Mouse (Mus musculus): ENCODE results near the gene Mrpl38.
"Not testable (repeated sequence)": the region's sequence is repeated elsewhere in the genome, so short reads cannot be mapped to it uniquely, and the experiment has no call there.

The Mrpl38 gene

DNA sequence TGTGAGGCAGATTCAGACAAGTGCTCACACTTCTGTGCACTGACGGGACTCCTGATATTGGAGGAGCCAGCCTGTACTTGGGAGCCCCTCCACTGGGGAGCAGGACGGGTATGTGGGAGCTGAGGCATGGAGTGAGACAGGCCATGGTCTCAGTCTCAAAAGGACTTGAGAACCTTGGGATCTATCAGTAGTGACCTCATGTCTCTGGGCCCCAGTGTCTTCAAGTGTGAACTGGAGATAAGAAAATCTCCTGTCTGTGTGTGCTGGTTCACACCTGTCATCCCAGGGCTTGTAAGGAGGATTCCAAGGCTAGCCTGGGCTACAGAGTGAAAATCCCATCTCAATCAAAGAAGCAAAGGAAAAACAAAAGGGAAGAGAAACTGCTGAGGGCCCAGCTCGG, 4.8 kb upstream of the Mrpl38 start:
- no peak for DNase-seq (ENCODE audit: low read depth)

DNA sequence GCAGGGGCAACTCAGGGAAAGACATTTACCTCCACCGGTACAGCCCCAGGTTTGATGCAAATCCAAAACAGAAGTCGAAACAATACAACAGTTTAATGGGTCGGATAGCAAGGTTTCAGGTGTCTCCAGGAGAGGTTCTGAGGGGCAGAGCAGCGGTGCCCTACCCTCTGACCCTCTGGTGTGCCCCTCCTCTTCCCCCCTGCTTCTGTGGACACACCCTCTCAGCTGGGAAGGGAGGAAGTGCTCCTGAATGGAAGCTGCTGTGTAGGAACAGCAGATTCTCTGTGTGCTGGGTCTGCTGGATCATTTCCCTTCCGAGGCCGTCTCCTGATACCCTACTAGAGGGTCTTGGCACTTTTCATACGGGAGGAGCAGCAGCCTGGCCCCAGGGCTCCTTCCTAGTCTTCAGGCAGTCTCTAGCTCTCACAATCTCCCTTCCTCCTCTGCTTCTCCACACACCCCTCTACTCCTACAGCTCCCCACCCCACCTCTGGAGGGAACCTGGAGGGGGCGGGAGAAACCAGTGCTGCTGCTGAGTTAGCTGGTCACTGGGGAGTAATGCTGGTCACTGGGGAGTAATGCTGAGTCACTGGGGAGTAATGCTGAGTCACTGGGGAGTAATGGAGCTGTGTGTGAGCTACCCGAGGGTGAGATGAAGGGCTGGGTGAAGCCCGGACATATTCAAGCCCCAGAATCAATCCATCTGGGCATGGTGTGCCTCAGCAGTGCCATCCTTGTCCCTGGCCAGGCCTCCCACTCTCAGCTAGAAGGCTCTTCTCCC, 3.7 kb upstream of the Mrpl38 start:
- DNase-seq (ENCODE audit: low read depth), result no peak

DNA sequence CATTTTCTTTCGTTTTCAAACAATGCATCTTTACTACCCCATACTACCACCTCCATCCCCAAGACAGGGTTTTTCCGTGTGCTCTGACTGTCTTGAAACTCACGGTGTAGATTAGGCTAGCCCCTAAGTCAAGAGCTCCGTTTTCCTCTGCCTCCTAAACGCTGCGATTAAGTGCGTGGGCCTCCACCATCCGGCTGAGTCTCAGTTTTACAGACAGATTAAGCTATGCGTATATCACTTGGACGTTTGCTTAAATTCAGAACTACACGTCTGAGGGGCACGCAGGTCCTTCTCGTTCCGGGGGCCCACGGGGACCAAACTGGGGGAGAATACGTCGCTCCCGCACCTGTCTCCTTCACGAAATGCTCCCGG, 586 bp downstream of the Mrpl38 start:
- DNase-seq (ENCODE audit: low read depth), result peak; percentile 20

DNA sequence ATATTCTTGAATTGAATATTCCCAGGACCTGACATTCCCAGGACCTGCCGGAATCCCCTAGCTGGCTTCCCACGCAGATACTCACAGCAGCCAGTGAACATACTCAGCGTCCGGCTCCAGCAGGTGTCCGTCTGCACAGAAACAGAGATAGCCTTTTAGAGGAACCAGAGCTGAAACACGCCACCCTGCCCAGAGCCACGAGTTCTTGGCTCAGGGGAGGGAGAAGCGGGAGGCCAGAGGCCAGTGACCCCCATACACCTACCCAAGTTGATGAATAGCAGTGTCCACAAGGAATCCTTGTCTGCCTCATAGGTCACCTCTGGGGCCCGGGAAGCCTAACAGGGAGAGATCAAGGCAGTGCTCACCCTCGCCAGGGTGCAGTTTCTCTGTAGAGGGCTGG, 4.5 kb downstream of the Mrpl38 start:
- no peak for DNase-seq (ENCODE audit: low read depth)

DNA sequence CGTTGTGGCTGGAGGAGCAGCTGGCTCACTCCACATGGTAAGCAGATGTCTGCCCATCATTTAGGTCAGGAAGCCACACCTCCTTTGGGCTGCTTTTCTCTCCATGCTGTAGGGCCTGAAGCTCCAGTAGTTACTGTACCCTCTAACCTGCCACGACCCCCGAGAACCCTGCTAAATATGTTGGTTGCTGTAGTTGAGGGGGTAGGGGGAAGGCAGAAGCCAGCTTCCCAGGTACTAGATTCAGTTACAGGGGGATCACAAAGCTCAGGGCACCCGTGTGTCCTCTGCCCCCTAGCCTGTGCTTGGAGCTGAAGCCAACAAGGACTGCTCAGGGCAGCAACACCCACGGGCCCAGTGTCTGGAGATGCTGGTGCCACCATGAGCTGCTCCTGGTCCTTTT, 5.2 kb downstream of the Mrpl38 start:
- no peak for DNase-seq (ENCODE audit: low read depth)

DNA sequence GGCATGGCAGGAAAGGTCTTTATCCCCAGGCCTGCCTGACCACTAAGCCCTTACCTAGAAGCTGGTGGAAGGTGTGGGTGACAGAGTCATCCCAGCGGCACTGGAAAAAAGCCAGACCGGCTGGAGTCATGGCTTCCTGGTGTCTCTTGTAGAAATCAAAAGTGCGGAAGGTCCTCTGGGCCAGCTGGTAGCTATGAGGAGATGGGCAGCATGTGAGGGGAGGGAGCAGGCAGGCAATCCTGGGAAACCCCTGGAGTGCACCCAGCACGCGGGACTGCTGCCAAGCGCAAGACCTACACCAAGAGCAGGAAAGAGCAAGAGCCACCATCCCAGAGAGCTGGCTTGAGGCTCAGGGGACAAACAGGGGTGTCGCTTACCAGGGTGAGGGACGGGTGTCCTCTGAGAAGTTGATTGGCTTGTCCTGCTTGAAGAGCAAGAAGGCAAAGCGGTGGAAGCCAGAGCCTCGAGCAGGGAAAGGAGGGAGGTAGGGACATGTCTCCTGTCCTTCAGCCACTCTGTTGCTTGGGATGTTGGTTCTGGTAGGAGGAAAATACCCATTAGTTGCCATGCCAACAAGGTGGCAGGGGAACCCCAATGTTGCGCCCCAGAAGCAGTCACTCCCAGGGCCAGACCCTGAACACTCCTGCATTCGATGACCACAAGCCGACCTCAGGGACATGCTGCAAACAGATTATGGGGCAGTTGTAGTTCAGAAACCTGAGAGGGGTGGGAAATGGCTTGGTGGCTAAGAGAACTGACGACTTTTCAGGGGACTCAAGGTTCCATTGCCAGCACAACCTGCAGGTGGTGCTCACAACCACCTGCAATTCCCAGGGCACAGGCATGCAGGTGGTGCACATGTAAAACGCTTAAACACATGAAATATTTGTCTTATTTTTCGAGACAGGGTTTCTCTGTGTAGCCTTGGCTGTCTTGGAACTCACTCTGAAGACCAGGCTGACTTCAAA, 6.0 kb downstream of the Mrpl38 start:
- no peak for DNase-seq (ENCODE audit: low read depth)

DNA sequence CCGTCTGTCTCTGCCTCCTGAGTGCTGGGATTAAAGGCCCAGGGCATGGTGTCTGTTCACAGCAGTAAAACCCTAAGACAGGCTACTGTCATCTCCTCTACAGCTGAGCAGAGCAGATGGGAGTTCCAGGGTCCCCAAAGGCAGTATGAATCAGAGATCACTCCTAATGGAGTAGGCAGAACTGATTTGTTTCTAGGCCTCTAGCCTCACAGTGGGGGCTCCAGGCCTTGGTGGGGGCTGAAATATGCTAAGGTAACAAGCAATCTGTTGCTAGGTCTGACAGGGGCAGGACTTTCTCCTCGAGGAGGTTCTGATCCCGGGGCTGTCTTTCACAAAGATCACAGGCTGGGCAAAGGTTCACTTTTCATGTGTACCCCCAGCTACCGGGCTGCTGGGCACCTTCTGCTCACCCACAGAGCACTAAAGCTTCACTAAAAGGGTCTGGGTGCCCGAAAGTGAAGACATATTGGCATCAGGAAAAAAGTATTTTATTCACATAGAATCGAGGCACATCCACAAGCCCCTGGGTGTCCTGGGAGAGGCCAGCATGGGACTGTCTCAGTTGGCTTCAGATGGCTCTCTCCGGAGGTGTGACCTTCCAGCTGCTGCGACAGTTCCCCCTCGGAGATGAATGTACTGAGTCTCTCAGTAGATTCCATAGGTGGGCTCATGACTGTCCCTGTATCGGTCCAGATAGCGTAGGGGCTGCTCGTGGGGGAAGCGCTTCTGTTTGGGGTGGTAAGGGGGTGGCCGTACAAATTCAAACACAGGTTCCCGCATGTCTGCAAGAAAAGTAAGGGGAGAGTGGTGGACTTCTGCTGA, 7.1 kb downstream of the Mrpl38 start:
- DNase-seq (ENCODE audit: low read depth), result no peak

DNA sequence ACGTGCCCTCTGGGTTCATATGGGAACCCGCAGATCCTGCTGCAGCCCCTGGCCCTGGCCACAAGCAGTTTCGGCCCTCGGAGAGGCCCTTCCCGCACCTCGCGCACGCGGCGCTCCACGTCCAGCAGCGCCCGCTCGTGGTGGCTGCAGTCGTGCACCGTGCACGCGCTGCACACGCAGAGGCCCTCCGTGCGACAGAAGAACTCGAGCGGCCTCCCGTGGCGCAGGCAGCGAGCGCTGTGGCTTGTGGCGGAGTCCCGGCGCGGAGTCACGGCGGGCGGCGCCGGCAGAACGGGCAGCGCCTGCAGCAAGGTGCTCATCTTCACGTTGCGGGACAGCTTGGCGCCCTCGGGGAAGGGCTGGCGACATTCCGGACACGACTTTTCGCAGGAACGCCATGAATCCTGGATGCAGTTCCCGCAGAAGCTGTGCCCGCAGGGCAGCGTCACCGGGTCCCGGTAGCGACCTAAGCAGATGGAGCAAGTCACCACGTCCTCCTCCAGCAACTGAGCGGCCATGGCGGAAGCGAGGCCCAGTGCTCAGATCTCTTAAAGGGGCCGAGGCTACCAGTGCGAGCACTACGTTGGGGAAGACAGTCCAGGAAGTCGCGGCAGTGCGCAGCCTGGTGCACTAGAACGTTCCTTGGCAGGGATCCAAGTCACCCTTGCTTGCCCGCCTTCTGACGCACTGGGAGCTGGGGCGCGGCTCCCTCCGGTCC, 8.0 kb downstream of the Mrpl38 start, which contains the start of gene Trim65:
Gene Trim65 (minus strand): TSS at position 641 of the 718 bp plus-strand sequence.
- DNase-seq (ENCODE audit: low read depth), result peak; percentile 72

DNA sequence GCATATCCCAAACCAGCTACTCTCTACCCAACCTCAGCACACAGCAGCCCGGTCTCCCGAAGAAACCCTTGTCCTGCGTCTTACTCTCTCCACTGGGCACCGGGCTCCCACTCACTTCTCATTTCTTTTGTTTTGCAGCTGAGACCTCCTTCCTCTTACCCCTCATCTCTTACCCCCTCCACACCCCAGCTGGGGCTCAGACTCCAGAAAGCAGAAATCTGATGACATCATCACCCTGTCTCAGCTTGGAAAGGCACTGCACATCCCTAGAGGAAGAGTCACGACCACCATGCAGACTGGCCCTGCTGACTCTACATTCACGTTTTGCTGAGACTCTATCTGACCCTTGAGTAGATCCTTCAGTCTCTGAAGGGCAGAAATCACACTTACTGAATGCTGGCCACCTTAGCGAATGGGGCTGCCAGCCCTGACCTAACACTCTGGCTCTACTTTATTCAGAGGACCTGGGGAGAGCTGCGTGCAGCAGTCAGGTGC, 8.6 kb downstream of the Mrpl38 start:
- no peak for DNase-seq (ENCODE audit: low read depth)

DNA sequence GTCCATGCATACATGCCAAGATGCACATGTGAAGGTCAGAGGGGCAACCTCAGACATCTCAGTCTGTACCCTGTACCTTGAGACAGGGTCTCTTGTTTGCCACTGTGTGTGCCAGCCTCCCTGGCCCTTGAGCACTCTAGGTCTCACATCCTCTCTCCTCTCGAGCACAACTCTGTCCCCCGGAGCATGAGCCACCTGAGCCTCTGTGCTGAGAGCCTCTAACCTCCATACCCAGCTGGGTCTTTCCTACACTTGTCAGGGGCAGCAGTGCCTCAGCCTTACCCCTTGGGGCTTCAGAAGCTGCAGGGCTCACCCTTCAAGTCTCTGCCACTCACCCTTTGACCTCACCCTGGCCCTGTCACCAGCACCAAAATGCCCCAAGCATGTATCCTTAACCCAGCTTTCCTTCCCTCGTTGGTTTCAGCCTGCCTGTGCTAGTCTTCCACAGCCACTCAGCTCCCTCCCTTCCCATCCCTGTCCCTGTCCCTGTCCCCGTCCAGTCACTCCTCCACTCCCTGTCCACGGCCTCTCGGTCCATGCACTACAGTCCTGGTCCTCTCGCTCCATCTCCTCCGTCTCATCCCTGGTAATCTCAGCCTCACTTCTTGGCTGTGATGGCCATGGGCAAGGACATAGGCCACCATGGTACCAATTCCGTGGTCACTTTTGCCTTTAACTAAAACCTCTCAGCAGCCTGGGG, 9.4 kb downstream of the Mrpl38 start:
- DNase-seq (ENCODE audit: low read depth), result no peak

DNA sequence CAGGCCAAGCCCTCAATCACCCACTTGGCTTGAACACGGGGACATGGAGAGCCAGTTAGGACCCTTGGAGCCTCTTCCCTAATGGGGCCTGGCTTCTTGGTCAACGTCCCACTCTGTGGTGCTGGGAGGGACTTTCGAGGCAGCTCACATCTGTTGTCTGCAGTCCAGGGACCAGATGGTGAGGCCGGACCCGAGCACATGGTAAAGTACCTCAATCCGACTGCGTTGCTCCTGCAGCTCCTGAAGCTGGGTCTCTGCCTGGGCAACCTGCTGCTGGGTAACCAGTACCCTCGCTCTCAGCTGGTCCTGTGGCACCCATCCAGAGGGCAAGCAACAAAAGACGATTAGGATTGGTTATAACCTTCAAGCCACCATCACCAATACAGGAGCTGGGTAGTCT, 10.7 kb downstream of the Mrpl38 start:
- DNase-seq (ENCODE audit: low read depth), result no peak

DNA sequence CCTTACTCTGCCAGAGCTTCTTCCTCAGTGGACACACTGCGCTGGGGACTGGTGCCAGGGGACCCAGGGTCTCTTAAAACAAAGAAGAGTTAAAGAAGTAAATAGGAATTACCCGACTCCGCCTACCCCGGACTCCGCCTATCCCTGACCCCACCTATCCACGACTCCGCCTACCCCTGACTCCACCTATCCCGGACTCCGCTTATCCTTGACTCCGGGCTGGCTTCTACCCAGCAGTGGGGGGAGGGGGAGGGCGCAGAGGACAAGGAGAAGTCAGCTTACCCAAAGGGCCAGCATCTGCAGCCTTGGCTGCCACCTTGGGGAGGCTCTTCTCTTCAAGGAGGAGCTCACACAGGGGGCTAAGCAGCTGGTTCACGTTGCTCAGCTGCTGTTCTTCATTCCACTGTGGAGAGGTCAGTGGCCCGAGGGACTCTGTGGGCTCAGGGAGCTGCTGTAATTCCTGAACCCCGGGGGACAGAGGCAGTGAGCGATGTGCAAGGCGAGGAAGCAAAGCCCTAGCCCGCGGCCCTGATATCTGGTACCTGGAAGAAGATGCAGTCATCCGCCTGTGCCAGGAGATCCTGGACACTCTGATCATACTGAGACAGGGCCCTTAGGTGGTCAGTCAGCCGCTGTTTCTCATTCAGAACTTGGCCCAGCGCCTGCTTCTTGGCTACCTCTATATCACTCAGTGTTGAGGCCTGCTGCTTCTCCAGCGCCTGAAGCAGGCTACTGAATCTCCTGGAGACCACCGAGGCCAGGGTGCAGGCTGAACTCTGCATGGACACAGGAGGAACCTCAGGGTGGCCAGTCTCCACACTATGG, 11.3 kb downstream of the Mrpl38 start, which contains the start of gene Trim47:
Gene Trim47 (minus strand): TSS at position 55 of the 825 bp plus-strand sequence.
- no peak for DNase-seq (ENCODE audit: low read depth)

DNA sequence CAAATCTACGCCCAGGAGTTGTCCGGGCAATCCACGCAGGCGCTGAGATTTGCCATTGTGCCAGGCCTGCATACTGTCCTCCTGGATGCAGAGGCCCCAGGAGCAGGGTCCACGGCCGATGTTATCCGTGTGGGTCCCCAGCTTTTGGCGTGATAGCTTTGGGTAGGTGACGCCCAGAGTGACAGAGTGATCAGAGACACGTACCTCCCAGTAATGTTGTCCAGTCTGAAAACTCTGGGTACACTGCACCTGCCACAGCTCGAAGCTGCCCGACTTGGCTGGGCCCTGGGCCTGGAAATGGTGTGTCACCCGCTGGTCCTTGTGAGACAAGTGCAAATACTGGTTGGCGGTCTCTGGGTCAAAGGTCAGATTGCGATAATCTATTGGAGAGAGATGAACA, 12.4 kb downstream of the Mrpl38 start:
- DNase-seq (ENCODE audit: low read depth), result no peak

DNA sequence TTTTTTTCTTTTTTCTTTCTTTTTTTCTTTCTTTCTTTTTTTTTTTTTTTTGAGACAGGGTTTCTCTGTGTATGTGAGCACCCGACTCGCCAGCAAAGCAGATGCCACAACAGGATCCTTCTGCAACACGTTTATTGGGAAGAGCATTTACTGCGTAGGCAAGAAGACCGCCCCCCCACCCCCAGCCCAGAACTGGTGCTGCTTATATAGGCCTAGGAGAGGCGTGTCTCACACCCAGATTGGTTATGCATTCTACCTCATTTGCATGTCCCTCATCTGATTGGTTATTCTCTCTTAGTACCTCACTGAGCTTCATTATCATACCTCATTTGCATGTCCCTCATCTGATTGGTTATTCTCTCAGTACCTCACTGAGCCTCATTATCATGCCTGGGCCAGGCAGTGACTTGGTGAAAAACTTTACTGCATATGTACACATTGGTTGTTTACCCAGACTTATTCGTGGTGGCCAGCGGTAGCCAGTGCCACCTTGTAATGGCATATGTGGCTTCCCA, 16.9 kb downstream of the Mrpl38 start:
- DNase-seq (ENCODE audit: low read depth), result not testable (repeated sequence)

DNA sequence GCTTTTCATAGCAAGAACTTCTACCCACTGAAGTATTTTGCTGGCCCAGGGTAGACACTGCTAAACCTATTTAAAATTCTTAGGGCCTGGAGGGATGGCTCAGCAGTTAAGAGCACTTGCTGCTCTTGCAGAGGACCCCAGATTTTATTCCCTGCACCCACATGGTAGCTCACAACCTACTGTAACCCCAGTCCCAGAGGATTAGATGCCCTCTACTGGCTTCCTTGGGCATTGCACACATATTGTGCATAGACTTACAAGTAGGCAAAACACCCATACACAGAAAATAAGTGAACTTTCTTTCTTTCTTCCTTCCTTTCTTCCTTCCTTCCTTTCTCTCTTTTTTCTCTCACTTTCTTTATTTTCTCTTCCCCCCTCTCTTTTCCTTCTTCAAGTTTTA, 20.8 kb downstream of the Mrpl38 start:
- DNase-seq (ENCODE audit: low read depth), result no peak

DNA sequence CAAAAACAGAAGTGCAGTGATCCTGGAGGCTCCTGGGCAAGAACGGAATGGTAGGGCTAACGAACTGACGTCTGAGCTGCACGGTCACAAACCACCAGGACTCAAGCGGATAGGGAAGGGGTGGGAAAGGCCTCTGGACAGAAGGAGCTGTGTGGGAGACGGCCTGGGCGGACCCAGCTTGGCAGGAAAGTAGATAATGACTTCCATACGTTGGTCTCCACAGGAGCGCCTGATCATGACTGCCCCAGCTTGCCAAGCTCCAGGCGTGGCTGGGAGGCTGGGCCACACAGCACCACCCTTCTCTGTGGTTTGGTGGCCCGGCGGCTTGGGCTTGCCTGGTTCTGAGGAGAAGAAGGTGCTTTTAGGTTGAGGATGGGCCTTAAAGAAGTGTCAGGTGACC, 21.4 kb downstream of the Mrpl38 start:
- no peak for DNase-seq (ENCODE audit: low read depth)

DNA sequence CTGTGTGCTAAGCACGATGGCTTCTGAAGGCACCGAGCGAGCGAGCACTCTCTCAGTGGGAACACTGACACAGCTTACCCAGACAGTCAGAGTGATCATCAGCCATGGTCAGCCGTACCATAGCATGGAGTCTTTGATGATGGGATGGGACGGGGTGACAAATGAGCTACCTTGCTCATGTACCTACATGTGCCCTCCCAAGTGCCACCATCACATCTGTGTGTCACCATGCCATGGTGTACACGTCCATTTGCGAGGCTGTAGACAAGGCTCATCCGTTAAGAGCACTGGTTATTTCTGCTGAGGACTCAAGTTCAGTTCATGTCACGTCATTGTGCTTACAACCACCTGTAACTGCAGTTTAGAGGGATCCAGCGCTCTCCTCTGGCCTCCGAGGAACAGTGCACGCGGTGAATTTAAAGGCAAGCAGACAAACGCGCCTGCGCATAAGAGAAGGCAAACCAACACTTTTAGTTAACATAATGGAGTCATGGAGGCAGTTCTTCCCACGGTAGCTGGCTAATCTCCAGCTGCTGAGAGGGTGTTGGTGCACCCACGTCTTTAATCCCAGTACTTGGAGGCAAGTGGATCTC, 27.0 kb downstream of the Mrpl38 start:
- no peak for DNase-seq (ENCODE audit: low read depth)

DNA sequence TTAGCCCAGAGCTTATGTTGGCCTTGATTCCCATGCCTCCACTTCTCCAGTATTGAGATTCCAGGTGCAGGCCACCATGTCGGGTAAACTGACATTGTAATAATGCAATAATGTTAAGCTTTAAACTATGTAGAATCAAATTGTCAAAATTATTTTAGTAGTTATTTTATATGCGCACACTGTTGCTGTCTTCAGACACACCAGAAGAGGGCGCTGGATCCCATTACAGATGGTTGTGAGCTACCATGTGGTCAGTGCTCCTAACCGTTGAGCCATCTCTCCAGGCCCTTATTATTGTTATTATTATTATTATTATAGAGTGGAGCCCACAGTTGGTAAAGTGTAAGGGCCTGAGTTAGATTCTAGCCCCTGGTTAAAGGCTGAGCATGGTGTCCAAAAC, 27.6 kb downstream of the Mrpl38 start:
- DNase-seq (ENCODE audit: low read depth), result no peak

DNA sequence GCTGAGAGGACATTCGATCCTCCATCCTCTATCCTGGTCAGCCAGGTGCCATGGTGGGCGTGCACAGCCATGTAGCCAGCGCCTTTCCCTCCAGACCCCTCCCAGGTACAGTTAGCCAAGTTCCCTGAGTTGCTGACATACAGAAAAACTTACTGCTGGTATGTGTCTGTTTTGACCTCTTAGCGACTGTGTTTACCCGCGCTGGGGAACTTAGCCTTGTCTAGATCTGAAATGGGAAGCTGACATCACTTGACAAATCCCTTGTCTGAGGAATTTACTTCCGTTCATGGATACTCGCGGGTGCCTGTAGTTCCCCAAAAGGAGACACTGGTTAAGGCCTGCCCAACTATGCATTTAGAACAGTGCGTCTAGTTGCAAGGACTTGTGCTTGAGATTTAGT, 28.1 kb downstream of the Mrpl38 start:
- no peak for DNase-seq (ENCODE audit: low read depth)

Data from c-Kit-positive CD71-negative TER-119-negative erythroid progenitor cells, embryonic 14.5 days (primary cell).